Mouse (Mus musculus) limb, embryonic 11.5 days (tissue): ENCODE results near the gene Cnpy2. TPM values are rescaled to one million over a fixed set of nuclear protein-coding genes. Genes with fewer than 3 reads are reported as not detected.
A peak's percentile ranks its signal among the peaks of the same experiment; 100 is the strongest.
"Not testable (repeated sequence)": the region's sequence is repeated elsewhere in the genome, so short reads cannot be mapped to it uniquely, and the experiment has no call there.

Experiments
- ATAC-seq: fragments of 200-750 bp; cut with Nextera tagmentation; 2 replicates; pipeline ENCODE4 v1.8.0; 2017; ENCODE audit warnings: low read depth; ENCODE audit not compliant: insufficient number of reproducible peaks, low FRiP score, low TSS enrichment
- DNase-seq: peaks from one replicate; pipeline ENCODE4 v3.0.0-alpha.2; 2015; ENCODE audit warnings: low spot score
- H3K27ac ChIP-seq: fragments of 300-500 bp; sonication (generic); replicated peaks from 2 replicates; pipeline ENCODE4 v1.5.1; 2014; ENCODE audit warnings: low read depth, mild to moderate bottlenecking, low read length
- H3K27me3 ChIP-seq: fragments of 300-500 bp; sonication (generic); 2 replicates; pipeline ENCODE4 v1.6.1; 2014; ENCODE audit warnings: mild to moderate bottlenecking, low read length, mixed read lengths; ENCODE audit not compliant: control insufficient read depth, insufficient read depth
- H3K36me3 ChIP-seq: fragments of 300-500 bp; sonication (generic); 2 replicates; pipeline ENCODE4 v1.6.1; 2014; ENCODE audit warnings: mild to moderate bottlenecking, low read length, moderate library complexity, mixed read lengths; ENCODE audit not compliant: control insufficient read depth, insufficient read depth
- H3K4me1 ChIP-seq: fragments of 300-500 bp; sonication (generic); 2 replicates; pipeline ENCODE4 v1.6.1; 2014; ENCODE audit warnings: low read length, mixed read lengths; ENCODE audit not compliant: control insufficient read depth, insufficient read depth
- H3K4me2 ChIP-seq: fragments of 300-500 bp; sonication (generic); 2 replicates; pipeline ENCODE4 v1.6.1; 2014; ENCODE audit warnings: low read depth, mild to moderate bottlenecking, moderate library complexity; ENCODE audit not compliant: severe bottlenecking
- H3K4me3 ChIP-seq: fragments of 300-500 bp; sonication (generic); 2 replicates; pipeline ENCODE4 v1.5.1; 2014; ENCODE audit warnings: low read depth, low read length
- H3K9ac ChIP-seq: fragments of 300-500 bp; sonication (generic); 2 replicates; pipeline ENCODE4 v1.6.1; 2014; ENCODE audit warnings: mild to moderate bottlenecking, low read length
- H3K9me3 ChIP-seq: fragments of 300-500 bp; sonication (generic); 2 replicates; pipeline ENCODE4 v1.6.1; 2016; ENCODE audit warnings: low read length; ENCODE audit not compliant: control insufficient read depth
- WGBS: fragments of 180-500 bp; shearing (Covaris S2); extraction: QIAGEN DNeasy Blood & Tissue Kit; methylation state at CpG from one replicate; pipeline ENCODE4 v1.1.7; 2014; 5-methylcytosine and 5-hydroxymethylcytosine counted together
- polyA plus RNA-seq: library from polyadenylated mRNA; unstranded; fragments of >200 nt; fragmentation: Nextera tagmentation; extraction: Ambion mirVana; gene quantifications from 2 replicates; pipeline ENCODE4 v1.2.1, GENCODE M21; 2014

Gene Cnpy2
- polyA plus RNA-seq, 1 experiment from 2014 or later: 351 TPM

DNA sequence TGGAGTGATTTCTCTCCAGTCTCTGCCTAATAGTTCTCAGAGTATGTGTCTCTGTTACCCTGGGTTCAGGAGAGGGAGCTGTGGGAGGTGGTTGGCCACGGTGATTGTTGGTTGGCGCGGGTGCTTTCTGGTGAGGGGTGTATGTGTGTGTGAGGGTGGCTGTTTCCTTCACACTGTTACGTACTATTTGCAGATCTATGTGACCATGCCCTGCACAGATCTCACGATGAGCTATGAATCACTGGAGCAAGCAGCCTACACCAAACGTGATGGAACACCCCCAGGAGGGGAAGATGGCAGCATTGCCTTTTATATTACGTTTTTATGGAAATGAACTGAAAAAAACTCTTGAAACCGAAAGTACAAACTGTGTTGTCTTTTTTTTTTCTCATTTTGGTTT is 4.6 kb downstream of the Cnpy2 start:
- Histone ChIP-seq H3K4me1 (peaks cover 11% of the 10 kb centered on the region; the same call in 1 of the 2 replicates), H3K4me3 (no peak overlapping the region), H3K9me3 (no peaks in the 10 kb centered on the region), H3K9ac (no peak overlapping the region), H3K36me3 (peaks cover 21% of the 10 kb centered on the region), H3K27me3 (no peaks in the 10 kb centered on the region), H3K4me2 (no peak overlapping the region), H3K27ac (no peak overlapping the region)
- DNase-seq (no peak), ATAC-seq (no peak)
- WGBS: 94% methylated on average over 8 of the region's 8 CpGs

DNA sequence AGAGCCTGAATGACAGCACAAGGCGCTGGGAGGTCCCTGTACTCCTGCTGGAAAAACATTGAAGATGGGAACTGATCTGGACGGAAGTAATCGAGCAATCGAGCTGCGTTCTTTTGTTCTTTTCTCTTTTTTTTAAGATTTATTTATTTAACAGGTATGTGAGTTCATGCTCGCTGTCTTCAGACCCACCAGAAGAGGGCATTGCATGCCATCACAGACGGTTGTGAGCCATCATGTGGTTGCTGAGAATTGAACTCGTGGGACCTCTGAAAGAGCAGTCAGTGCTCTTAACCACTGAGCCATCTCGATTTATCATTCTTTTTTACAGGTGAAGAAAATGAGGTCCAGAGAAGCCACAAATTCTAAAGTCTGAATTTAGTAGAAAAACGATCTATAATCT is 5.4 kb downstream of the Cnpy2 start:
- ATAC-seq: no peak
- no peak overlapping the region for H3K9ac ChIP-seq
- whole genome bisulfite sequencing: 90% methylated on average over 10 of the region's 10 CpGs
- H3K4me1 ChIP-seq: peaks cover 11% of the 10 kb centered on the region; the same call in 1 of the 2 replicates
- no peak for DNase-seq
- H3K4me2 ChIP-seq: no peak overlapping the region
- no peak overlapping the region for H3K27ac ChIP-seq
- H3K36me3 ChIP-seq: peaks cover 21% of the 10 kb centered on the region
- no peaks in the 10 kb centered on the region for H3K27me3 ChIP-seq
- H3K9me3 ChIP-seq: no peaks in the 10 kb centered on the region
- no peak overlapping the region for H3K4me3 ChIP-seq

DNA sequence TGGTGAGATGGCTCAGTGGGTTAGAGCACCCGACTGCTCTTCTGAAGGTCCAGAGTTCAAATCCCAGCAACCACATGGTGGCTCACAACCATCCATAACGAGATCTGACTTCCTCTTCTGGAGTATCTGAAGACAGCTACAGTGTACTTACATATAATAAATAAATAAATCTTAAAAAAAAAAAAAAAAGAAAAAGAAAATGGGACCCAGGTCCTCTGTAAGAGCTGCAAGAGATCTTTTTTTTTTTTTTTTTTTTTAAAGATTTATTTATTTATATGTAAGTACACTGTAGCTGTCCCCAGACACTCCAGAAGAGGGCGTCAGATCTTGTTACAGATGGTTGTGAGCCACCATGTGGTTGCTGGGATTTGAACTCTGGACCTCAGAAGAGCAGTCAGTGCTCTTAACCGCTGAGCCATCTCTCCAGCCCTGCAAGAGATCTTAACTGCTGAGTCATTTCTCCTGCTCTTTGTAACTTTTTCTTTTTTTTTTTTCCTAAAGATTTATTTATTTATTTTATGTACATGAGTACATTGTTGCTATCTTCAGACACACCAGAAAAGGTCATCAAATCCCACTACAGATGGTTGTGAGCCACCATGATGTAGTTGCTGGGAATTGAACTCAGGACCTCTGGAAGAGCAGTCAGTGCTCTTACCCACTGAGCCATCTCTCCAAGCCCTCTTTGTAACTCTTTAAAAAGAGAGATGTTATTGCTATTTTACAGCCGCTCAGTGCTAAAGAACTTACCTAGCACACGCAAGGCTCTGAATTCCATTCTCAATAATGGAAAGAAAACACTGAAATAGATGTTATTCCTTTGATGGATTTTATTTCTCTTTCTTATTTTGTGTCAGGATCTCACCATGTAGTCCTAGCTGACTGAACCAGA is 10.3 kb downstream of the Cnpy2 start:
- not testable (repeated sequence) for H3K27me3 ChIP-seq, H3K9ac ChIP-seq, H3K9me3 ChIP-seq, H3K4me1 ChIP-seq, H3K27ac ChIP-seq, ATAC-seq, H3K4me3 ChIP-seq, DNase-seq, H3K36me3 ChIP-seq, H3K4me2 ChIP-seq
- 80% methylated on average over 6 of the region's 6 CpGs for WGBS

DNA sequence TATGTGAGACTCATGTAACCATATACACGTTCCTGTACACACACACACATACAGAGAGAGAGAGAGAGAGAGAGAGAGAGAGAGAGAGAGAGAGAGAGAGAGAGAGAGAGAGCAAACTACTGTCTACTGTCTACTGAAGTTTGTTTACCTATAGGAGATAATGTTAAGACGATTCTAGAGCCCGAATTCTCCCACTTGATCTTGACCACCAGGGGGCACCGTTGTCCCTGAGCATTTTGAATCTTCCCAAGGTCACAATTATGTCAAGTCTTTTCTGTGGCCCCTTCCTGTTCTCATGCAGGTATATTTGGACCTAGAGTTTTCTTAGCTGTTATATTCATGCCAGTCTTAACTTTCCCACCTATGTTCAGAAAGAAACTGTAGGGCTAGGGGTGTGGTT is 13.3 kb downstream of the Cnpy2 start:
- Histone ChIP-seq H3K4me1 (peaks cover 9% of the 10 kb centered on the region), H3K27ac (no peak overlapping the region)
- no peak for ATAC-seq

DNA sequence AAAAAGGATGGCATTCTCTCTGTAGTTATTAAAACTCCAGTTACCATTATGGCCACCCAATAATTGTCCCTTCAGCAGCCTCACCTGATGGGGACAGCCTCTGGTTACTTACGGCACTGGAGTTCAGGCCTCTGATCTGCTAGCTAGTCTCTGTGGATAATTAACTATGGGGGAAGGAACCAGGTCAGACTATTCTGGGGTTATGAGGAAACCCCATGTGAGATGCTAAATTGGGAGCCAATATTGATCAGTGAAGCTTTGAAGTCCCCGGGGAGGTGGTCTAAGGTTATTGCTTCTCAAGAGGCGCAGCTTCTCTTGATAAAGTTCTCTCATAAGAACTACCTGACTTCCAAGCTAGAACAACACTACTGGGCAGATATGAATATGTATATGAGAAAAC is 13.9 kb downstream of the Cnpy2 start:
- H3K4me1 ChIP-seq: peaks cover 9% of the 10 kb centered on the region
- no peaks in the 10 kb centered on the region for H3K9me3 ChIP-seq
- H3K27ac ChIP-seq: no peak overlapping the region
- H3K4me3 ChIP-seq: no peak overlapping the region
- H3K9ac ChIP-seq: no peak overlapping the region
- H3K36me3 ChIP-seq: no peaks in the 10 kb centered on the region
- WGBS: 95% methylated on average over 3 of the region's 3 CpGs
- no peaks in the 10 kb centered on the region for H3K27me3 ChIP-seq
- no peak overlapping the region for H3K4me2 ChIP-seq
- no peak for ATAC-seq
- DNase-seq: no peak

More for the DNA sequence above, 13.3 kb downstream of the Cnpy2 start:
- Histone ChIP-seq H3K9me3 (no peaks in the 10 kb centered on the region), H3K4me3 (no peak overlapping the region), H3K36me3 (no peaks in the 10 kb centered on the region), H3K27me3 (no peaks in the 10 kb centered on the region), H3K9ac (no peak overlapping the region), H3K4me2 (no peak overlapping the region)
- WGBS: 1% methylated on average over 4 of the region's 4 CpGs
- peak; percentile 86 for DNase-seq

DNA sequence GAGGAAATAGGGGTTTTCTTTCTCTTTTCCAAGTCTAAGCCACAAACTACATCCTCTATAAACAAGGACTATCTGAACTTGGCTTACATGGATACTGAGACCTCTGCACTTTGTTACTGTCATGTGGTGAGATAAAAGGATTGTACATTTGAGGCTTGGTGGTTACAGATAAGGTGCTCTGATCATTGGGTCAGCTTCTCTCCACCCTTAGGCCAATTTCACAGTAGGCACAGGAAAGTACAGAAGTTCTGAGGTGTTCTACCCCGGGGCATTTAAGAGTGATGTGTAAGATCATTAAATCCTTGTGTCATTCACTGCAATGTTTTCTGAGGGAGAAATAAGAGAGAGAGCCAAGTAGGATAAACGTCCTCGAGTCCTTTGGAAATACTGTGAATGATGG is 14.3 kb downstream of the Cnpy2 start:
- no peaks in the 10 kb centered on the region for H3K9me3 ChIP-seq
- DNase-seq (no peak), ATAC-seq (no peak)
- peak overlapping the region; percentile 60; the same call in 1 of the 2 replicates for H3K4me2 ChIP-seq
- H3K27me3 ChIP-seq: no peaks in the 10 kb centered on the region
- H3K4me3 ChIP-seq: 0 out of 2 replicates have a peak overlapping the region, but pooled peaks have one; percentile 77
- H3K9ac ChIP-seq: no peak overlapping the region
- H3K36me3 ChIP-seq: no peaks in the 10 kb centered on the region
- H3K27ac ChIP-seq: no peak overlapping the region
- 86% methylated on average over 3 of the region's 3 CpGs for WGBS
- H3K4me1 ChIP-seq: peaks cover 9% of the 10 kb centered on the region

DNA sequence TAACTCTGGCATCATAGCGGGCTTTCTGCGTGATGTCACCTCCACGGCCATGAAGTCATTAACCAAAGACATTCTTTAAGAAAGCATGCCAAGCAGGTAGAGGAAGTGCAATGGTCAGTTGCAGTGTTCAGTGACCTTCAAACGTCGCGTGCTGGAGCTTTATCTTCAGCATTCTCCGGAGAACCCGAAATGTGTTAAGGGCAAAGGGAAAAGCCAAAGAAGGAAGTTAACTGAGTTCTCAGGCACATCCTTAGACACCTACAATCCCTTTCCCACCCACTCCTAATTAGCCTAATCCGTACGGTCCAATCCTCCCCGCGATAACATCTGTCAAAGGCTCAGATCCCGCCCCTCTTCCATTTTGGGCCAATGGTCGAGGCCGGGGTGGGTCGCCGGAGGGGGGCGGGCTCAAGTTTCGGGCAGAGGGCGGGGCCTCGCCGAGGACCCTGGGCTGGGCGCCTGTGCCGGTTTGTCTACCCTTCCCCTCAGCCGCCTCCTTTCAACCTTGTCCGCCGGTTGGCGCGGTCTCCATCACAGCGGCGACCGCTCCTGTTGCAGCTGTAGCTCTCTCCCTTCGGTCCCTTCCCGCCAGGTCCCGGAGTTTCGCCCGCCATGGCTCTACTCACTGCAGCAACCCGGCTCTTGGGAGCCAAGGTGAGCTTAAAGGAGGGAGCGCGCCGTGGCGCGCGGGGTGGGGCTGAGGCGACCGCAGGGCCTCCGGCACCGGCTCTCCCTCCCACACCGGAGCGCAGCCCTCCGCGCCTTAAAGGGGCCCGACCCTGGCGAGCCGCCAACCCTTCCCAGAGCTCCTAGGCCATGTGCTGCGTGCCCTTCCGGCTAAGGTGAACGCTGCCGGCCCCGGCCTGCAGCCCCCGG is 15.3 kb downstream of the Cnpy2 start, which contains the start of gene Cs:
Gene Cs (plus strand): TSS at position 429 of the 876 bp plus-strand sequence.
- Histone ChIP-seq H3K4me2 (peak within 1 kb of the TSS; percentile 83), H3K36me3 (no peaks in the 10 kb centered on the region), H3K9ac (peak within 1 kb of the TSS; percentile 68), H3K27ac (peak within 1 kb of the TSS; percentile 60), H3K4me1 (peaks cover 9% of the 10 kb centered on the region), H3K4me3 (peak within 1 kb of the TSS; percentile 77), H3K27me3 (no peaks in the 10 kb centered on the region), H3K9me3 (no peaks in the 10 kb centered on the region)
- DNase-seq (peak; percentile 98), ATAC-seq (peak; percentile 99)
- 1% methylated on average over 61 of the region's 61 CpGs for WGBS

DNA sequence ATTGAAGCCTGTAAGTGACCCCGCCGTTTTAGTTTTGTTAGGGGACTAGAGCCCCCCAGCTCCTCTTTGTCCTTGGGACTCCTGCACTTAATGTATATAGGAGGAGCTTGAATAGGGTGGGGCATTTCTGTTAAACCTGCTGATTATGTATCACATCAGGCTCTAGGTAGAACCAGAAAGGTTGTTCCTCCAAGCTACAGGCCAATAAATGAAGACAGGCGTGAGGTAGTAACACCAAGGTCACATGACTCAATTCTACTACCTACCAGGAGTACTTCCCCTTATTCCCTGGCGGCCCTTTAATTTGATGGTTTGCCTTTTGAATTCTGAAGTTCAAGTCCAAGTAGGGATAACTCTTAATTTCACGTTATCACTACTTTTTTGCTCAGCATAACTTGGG is 16.2 kb downstream of the Cnpy2 start:
- 25% methylated on average over 5 of the region's 5 CpGs for WGBS
- H3K9ac ChIP-seq: peak overlapping the region; percentile 68
- H3K4me3 ChIP-seq: peak overlapping the region; percentile 77
- H3K27me3 ChIP-seq: no peaks in the 10 kb centered on the region
- H3K9me3 ChIP-seq: no peaks in the 10 kb centered on the region
- H3K4me2 ChIP-seq: peak overlapping the region; percentile 83
- H3K27ac ChIP-seq: peak overlapping the region; percentile 60
- DNase-seq: no peak
- no peaks in the 10 kb centered on the region for H3K36me3 ChIP-seq
- peaks cover 9% of the 10 kb centered on the region for H3K4me1 ChIP-seq
- ATAC-seq: no peak
